Mouse (Mus musculus): ENCODE data around the gene H2afv.

DNA sequence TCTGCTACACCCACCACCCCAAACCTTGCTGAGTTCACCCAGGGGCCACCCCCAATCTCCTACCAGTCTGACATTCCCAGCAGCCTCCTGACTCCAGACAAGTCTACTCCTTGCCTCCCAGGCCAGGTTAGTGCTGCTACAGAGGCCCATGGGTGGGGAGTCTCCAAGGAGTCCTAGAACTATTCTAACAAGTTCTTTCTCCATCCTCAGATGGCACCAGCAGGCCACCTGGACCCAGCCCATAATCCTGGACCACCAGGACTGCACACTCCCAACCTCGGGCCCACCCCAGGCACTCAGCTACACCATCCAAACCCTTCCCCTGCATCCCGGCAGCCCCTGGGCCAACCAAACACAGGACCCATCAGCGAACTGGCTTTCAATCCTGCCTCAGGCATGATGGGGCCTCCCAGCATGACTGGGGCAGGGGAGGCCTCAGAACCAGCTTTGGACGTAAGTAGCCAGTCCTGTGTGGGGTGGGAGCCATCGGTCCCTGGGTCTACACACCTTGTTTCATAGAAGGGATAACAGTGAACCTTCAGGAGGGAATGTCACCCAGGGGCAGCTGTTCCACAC is 40.3 kb downstream of the H2afv start:
- TF ChIP-seq CTCF (IDR thresholded peaks at IDR 0.05; ENCODE audit: insufficient read depth, low read depth, low read length) (no peak), POLR2A (IDR thresholded peaks at IDR 0.05; ENCODE audit: insufficient read depth, low read depth, low read length) (no peak)

All from olfactory bulb, adult 2 months (tissue).